Mouse (Mus musculus) 3134 (cell line): ENCODE data around the gene Mymk.
A peak's percentile ranks its signal among the peaks of the same experiment; 100 is the strongest.

Source experiments
- DNase-seq: peaks from one replicate; pipeline ENCODE4 v3.0.0-alpha.2; 2011; ENCODE audit warnings: low spot score; ENCODE audit not compliant: insufficient read length; ENCODE audit errors: extremely low read depth

The Mymk gene

DNA sequence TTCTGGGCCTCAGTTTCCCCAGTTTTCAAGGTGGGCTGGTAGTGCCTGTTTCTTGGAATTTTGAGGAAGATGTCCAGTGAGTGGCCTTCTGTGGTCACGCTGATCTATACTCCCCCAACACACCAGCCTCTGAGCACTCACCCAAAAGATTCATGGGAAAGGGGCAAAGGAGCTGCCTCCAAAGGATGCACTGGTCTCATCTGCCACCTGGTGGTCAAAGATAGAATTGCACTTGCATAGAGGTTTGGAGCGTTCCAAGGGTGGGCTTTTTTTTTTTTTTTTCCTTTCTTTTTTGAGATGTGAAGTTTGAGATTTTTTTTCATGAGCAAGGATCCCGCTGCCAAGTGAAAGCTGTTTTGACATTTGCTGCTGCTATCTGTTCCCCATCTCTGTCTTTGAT is 33.4 kb downstream of the Mymk start:
- DNase-seq, result no peak

DNA sequence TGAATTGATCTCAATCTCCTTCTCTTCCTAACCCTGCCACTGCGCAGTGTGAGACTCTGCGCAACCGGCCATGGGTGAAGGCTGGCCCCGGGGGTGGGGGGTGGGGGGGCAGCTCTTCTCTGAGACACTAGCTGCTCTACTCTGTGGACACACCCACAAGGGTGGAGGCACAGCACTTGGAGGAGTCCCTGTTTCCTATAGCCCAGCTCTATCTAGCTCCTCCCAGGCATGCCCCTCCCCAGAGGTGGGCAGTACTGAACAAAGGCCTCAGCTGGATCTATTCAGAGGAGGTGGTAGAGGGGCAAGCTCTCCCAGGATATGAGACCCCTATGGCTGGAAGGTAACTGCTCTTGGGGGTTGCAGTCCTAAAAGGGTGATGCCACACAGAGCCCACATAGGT is 35.0 kb downstream of the Mymk start:
- no peak for DNase-seq

DNA sequence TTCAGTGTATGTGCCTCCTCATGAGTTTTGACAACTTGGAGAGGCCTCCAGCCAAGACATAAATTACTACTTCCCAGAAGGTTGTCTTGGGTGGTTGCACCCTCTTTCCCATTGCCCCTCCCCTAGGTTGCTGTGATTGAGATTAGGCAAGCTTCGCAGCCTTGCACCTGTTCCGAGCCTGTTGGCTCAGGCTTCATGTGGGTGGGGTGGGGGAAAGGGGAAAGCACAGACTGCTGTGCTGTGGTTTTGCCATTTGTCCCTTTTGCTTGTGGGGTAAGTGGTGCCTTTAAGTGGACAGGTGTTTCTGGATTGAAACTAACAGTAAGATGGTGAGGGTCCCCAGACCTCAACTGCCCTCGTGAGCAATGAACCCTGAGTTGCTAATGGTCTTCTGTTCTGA is 36.0 kb downstream of the Mymk start:
- no peak for DNase-seq

DNA sequence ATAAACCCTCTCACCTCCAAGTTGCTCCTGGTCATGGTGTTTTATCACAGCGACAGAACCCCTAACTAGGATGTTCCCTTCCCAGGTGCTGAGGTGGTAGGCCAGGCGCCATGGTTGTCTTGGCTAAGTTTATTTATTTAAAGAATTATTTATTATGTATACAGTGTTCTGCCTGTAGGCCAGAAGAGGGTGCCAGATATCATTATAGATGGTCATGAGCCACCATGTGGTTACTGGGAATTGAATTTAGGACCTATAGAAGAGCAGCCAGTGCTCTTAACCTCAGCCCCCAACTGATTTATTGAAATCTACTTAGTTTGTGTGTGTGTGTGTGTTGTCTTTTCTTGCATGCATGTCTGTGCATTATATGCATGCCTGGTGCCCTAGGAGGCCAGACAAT is 39.6 kb downstream of the Mymk start:
- no peak for DNase-seq

DNA sequence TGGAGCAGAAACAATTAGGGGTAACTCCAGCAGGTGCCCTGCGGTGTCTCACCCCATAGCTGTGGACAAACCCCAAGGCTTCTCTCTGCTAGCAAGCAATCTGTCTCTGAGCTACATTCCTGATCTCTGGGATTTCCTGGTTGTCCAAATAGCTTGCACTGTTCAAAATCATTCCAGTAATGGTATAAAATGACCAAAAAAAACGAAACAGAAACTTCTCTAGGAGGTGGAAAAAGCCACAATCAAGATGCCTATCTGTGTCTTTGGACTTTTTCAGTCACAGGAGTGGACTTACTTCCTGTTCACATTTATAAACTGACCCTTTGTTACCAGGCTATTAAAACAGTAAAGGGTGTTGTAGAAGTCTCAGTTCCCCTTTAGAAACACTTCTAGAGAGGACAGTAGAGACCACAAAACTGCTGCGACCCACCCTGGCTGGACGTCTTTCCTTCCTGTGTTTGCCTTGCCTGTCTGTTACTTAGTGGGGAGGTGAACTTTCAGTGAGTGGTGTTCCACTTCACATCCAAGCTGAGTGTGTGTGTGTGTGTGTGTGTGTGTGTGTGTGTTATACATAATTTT is 43.5 kb downstream of the Mymk start:
- DNase-seq, result no peak

DNA sequence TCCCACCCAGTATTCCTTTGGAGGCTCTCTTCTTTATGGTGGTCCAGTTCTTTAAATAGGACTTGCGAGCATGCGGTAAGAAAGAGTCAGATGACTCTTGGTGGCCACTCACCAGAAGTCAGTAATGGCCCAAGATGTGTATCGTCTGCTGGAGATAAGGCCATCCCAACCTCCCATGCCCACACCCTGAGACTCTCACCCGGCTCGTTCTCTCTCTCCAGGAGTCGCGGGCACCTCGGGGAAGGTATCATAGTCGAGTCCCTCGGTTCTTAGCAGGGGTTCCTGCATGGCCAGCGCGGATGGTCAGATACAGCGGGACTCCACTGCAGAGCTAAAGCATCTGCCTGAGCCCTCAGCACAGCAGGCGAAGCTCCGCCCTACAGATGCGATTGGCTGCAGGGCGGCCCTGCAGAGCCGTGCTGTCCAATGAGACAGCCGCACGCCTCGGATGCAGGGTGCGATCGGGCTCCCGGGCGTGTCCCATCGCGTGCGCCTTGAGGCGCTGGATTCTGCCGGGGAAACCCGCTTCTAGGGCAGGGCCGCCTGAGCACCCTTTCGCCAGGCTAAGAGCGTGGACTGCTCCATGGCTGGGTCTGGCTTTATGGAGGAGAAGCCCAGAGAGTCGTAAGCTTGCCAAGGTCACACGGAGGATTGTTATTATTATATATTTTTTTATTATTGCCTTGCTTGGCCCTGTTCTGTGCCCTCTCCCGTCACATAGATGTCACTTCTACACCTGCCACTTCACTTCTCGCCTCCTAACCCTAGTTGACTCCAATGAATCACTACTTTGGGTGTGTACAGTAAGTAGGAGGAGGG is 44.2 kb downstream of the Mymk start, which contains the start of gene Slc2a6:
TSS of gene Slc2a6 (minus strand) at position 381 of the 819 bp plus-strand sequence.
- DNase-seq, result peak; percentile 92

DNA sequence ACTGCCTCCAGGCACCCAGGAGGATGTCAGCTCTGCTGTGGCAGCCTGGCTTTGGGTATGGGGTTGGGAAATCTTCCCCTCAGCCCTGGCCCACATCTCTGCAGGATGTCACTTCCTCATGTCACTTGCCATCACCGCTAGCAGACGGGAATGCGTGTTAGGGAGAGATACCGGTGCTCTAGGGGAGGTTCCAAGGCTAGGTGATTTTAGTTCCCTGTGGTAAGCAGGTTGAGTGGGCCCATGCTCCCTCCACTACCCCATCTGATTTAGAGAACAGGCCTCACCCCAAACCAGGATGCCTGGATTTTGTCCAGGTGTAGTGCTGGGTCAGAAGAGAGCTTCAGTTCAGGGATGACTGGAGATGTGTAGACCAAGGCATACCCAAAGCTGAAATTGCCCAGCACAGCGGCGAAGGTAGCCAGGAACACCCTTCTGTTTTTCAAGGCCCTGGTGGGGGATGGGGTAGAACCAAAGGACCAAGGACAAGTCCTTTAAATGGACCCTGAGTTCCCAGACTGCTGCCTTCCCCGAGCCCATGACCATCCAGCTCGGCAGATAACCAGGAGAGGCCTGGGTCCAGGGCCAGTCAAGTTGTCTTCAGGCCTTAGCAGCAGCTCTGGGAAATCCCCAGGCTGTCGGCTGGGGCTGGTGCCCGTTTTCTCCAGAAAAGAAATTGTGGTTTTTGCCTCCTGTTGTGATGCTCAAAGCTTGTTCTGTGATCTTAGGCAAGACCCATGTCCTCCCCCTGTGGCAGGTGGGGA is 44.9 kb downstream of the Mymk start:
- peak; percentile 44 for DNase-seq

DNA sequence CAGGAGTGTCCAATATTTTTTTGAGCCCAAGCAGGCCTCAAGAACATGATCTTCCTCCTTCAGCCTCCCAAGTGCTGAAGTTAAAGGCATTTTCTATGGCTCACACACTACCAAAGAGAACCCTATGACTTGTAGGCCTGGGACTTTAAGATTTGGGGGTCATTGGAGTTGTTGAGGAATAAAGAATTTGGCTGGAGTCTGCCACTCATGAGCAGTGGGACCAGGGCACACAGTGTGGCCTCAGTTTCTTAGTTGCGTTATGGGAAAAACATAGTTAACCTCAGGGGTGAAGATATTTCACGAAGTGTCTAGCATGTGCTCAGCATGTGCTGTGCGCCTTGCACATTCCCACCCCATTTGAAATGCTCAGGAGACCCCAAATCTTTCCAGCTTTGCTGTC is 45.6 kb downstream of the Mymk start:
- DNase-seq, result no peak

DNA sequence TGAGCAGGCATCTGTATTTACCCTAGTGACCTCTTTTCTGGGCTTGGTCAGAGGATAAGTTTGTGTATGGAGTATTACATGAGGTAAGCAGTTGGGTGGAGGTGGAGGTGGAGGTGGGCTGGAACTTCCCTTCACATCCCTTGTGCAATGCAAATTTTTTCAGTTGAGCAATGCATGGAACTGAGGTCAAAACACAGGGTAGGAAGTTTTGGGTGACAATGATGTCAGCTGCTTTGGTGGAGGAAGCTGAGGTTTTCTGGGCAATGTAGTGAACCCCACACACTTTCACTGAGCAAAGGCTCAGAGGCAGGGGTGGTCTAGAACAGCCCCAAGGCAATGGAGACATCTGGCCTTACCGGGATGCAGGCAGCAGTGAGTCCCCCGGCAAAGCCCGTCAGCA is 46.4 kb downstream of the Mymk start:
- no peak for DNase-seq

DNA sequence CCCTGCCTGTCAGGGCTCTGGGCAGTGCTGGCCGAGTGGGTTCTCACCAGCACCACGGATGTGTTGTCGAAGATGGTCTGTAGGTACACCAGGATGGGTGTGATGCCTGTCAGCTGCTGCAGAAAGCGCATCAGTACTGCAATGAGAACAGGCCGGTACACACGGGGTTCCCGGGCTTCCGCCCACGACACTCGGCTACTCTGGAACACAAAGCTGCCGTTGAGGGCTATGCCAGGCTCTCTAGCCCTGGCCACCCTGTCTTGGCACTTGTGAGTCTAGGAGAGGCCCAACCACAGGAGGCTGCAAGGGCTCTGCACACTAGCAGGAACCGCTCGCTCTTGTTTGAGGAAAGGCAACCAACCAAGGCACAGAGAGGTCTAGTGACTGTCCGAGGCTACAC is 47.8 kb downstream of the Mymk start:
- no peak for DNase-seq

DNA sequence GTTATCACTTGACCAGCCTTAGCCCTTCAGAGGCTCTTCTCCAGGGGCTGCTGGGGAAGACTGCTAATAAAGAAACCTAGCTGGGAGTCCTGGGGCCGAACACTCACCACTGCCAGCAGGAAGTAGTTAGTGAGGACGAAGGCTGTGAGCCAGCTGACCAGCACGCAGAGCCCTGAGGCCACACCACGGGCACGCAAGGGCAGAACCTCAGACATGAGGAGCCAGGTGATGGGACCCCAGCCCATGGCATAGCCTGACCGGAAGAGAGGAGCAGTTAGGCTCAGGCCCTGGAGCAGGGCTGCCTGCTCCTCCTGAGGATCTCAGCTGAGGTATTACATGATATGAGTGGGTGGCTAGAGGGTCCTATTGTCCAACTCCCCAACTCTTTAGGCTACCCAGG is 49.4 kb downstream of the Mymk start:
- DNase-seq, result no peak

DNA sequence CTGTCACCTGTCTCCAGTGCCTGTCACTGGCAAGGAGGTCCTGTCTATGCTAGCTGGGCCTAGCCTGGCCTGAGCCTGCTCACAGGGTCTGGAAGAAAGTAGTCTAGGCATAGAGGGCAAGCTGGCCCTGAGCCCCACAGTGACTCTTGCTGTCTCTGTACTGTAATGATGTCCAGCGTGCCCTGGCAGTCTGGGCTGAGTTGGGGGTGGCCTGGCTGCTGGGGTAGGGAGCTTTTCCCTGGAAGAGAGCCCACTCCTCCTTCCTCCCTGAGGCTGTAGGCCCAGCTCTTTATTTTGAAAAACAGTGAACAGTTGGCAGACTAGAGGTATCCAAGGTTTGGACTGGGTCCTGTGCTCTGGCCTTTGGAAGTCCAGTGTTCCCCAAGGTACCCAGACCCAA is 50.9 kb downstream of the Mymk start:
- no peak for DNase-seq

DNA sequence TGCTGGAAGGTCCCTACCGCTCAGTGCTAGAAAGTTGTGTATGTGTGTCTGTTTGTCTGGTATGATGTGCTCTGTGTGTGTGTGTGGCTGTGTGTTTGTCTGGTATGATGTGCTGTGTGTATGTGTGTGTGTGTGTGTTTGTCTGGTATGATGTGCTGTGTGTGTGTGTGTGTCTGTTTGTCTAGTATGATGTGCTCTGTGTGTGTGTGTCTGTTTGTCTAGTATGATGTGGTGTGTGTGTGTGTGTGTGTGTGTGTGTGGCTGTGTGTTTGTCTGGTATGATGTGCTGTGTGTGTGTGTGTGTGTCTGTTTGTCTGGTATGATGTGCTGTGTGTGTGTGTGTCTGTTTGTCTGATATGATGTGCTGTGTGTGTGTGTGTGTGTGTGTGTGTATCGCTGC is 52.4 kb downstream of the Mymk start:
- DNase-seq, result no peak

DNA sequence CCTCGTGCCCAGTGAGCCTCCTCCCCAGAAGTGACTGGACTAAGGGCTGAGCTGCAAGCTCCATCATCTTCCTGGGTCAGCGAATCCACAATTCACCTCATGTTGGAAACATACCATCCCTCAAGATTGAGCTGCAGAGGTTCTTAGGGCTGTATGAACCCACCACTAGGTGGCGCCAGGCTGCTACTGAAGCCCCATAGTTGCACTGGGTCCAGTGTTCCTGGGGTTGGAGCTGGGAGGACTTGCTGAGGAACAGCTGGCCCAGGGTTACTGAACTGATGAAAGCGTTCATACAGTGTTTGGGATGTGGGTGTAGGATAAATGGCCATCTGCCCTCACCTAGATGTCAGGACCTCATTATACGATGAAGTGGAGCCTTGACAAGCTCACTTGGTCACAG is 54.2 kb downstream of the Mymk start:
- DNase-seq, result no peak
